Mouse (Mus musculus): ENCODE data around the gene Tmcc3.

DNA sequence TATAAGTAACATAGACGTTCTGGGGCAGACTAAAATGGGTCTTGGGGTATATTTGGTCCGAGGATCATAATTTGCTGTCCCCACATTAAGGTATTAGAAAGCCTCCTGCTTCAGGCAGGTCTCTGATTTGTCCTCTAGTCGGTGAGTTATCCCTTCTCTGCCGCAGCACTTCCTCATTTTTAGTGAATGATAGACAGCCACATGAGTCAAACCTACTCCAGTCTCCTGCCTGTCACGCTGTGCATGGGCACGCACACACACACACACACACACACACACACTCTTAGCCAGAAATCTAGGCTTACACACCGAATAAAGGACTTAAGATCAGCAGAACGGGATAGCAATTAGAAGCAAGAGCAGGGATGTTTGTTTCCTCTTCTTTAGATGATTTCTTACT, 21.6 kb downstream of the Tmcc3 start:
- TF ChIP-seq EP300 (IDR thresholded peaks at IDR 0.05; ENCODE audit: insufficient read depth, low read depth, low read length) (no peak), CTCF (IDR thresholded peaks at IDR 0.05; ENCODE audit: low read depth, low read length) (no peak)

All from ES-Bruce4 (cell line).